Mouse (Mus musculus) subcutaneous adipose tissue, adult 2 months (tissue): ENCODE results near the gene Rbmxl1. TPM values are rescaled to one million over a fixed set of nuclear protein-coding genes. Genes with fewer than 3 reads are reported as not detected.

Experiments used
- polyA plus RNA-seq: library from polyadenylated mRNA; depleted of rRNA; stranded (reverse); fragments of >200 nt; gene quantifications from 2 replicates; pipeline ENCODE4 v1.2.3, GENCODE M21; 2012; ENCODE audit warnings: low replicate concordance; rRNA removed

The Rbmxl1 gene
- 19.6 and 46.4 TPM in 2 replicates for polyA plus RNA-seq

DNA sequence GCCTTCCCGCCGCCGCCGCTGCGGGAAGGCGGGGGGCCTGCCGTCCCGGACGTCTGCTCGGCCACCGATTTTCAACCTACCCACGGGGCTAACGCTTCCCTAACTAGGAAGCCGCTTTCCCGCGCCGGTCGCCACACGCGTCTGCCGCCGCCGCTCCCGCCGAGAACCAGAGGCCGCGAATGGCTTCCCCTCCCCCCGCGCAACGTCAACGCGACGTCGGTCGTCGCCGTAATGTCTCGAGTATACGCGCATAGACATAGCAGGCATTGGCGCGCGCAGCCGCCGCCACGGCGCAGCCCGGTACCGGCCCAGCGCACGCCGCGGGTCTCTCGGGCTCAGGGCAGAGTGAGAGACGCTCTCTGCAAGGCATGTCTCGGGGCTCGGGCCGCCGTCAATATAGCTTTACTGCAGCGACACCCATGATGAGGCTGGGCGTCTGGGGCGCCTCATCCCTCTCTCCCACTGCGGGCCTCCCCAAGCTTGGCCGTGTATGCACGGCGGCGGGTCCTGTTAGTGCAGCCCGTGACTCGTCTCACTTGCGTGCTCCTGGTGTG is at the start of gene Rbmxl1:
TSS of gene Rbmxl1 (minus strand) at position 180 of the 554 bp plus-strand sequence.

DNA sequence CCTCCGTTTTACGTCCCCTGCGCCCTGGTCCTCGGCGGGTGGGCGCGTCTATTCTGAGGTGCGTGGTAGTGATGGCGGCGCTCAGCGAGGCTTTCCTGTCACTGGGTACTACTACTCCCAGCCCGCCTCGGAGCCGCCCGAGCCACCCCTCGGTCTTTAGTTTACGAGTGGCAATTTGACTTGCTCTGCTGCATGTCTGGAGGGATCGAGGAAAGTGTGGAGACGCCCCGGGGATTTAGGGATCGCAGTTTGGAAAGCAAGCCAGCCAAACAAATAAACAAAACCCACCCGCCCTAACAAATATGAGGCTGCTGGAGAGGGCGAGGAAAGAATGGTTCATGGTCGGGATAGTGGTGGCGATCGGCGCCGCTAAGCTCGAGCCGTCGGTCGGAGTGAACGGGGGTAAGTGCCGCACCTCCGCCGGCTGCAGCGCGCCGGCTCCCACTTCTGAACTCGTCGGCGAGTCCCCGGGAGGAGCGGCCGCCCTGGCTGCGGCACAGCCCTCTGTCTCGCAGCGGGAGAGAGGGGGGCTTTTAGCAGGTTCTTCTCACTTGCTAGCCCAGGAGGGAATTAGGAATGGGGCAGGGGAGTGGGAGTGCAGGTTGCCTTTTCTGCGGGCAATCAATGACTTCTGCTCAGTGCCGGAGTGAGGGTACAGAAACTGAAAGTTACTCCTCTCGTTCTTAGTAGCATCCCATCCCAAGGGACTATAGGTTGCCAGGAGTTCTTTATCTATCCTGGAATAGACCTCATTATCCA is 754 bp upstream of the Rbmxl1 start, which contains the start of gene Slc10a7:
TSS of gene Slc10a7 (plus strand) at position 74 of the 759 bp plus-strand sequence.

Other genes starting within 250 kb of the Rbmxl1 start
- not detected in 2 replicates for gene Pou4f2, start 72.3 kb downstream of the Rbmxl1 start, polyA plus RNA-seq
- 15.6 and 16.6 TPM in 2 replicates for gene Slc10a7, start 448 bp upstream of the Rbmxl1 start, polyA plus RNA-seq